Mouse (Mus musculus): Measurements from ENCODE around the gene Fnbp1. TPM values are rescaled to one million over a fixed set of nuclear protein-coding genes. Genes with fewer than 3 reads are reported as not detected.

Fnbp1 gene
- polyA plus RNA-seq, 1 experiment from 2014 or later = 34.6 TPM

GRCm38 (mm10) chr2:31026642-31027041 is 115.2 kb downstream of the Fnbp1 start:
- WGBS = 52% methylated on average over 8 of the region's 8 CpGs

GRCm38 (mm10) chr2:31025458-31025857 is 116.3 kb downstream of the Fnbp1 start:
- no peak overlapping the region for H3K4me3 ChIP-seq (replicated peaks; ENCODE audit: low read length)
- no peaks in the 10 kb centered on the region for H3K36me3 ChIP-seq (ENCODE audit: control insufficient read depth, insufficient read depth, low read length)
- H3K9me3 ChIP-seq (replicated peaks; ENCODE audit: control insufficient read depth, low read length) = no peaks in the 10 kb centered on the region
- H3K4me2 ChIP-seq (ENCODE audit: low read depth, low read length) = no peak overlapping the region
- H3K4me1 ChIP-seq (ENCODE audit: control insufficient read depth, insufficient read depth, low read length) = 0 out of 2 replicates have a peak, but pooled peaks cover 2% of the 10 kb centered on the region
- ATAC-seq (ENCODE audit: insufficient read depth, low FRiP score) = no peak
- 74% methylated on average over 3 of the region's 3 CpGs for WGBS
- H3K27me3 ChIP-seq (ENCODE audit: control insufficient read depth, insufficient read depth, low read length) = no peaks in the 10 kb centered on the region
- no peak overlapping the region for H3K9ac ChIP-seq (ENCODE audit: low read length)
- H3K27ac ChIP-seq (ENCODE audit: low read length) = no peak overlapping the region

More at GRCm38 (mm10) chr2:31026642-31027041, 115.2 kb downstream of the Fnbp1 start:
- H3K27me3 ChIP-seq (ENCODE audit: control insufficient read depth, insufficient read depth, low read length) = no peaks in the 10 kb centered on the region
- H3K4me2 ChIP-seq (ENCODE audit: low read depth, low read length) = no peak overlapping the region
- no peaks in the 10 kb centered on the region for H3K36me3 ChIP-seq (ENCODE audit: control insufficient read depth, insufficient read depth, low read length)
- no peak overlapping the region for H3K4me3 ChIP-seq (replicated peaks; ENCODE audit: low read length)
- H3K9me3 ChIP-seq (replicated peaks; ENCODE audit: control insufficient read depth, low read length) = no peaks in the 10 kb centered on the region
- 0 out of 2 replicates have a peak, but pooled peaks cover 2% of the 10 kb centered on the region for H3K4me1 ChIP-seq (ENCODE audit: control insufficient read depth, insufficient read depth, low read length)
- H3K27ac ChIP-seq (ENCODE audit: low read length) = peak overlapping the region; percentile 72
- H3K9ac ChIP-seq (ENCODE audit: low read length) = 0 out of 2 replicates have a peak overlapping the region, but pooled peaks have one; percentile 21
- no peak for ATAC-seq (ENCODE audit: insufficient read depth, low FRiP score)

- no peaks in the 10 kb centered on the region for H3K36me3 ChIP-seq (ENCODE audit: control insufficient read depth, insufficient read depth, low read length)
- no peak overlapping the region for H3K4me3 ChIP-seq (replicated peaks; ENCODE audit: low read length)
- H3K4me2 ChIP-seq (ENCODE audit: low read depth, low read length) = no peak overlapping the region
- H3K4me1 ChIP-seq (ENCODE audit: control insufficient read depth, insufficient read depth, low read length) = 0 out of 2 replicates have a peak, but pooled peaks cover 2% of the 10 kb centered on the region
- H3K27ac ChIP-seq (ENCODE audit: low read length) = no peak overlapping the region
- H3K27me3 ChIP-seq (ENCODE audit: control insufficient read depth, insufficient read depth, low read length) = no peaks in the 10 kb centered on the region
- no peak overlapping the region for H3K9ac ChIP-seq (ENCODE audit: low read length)
- 29% methylated on average over 5 of the region's 5 CpGs for WGBS
- ATAC-seq (ENCODE audit: insufficient read depth, low FRiP score) = no peak
- no peaks in the 10 kb centered on the region for H3K9me3 ChIP-seq (replicated peaks; ENCODE audit: control insufficient read depth, low read length)
Observed at GRCm38 (mm10) chr2:31024618-31025370, 117.0 kb downstream of the Fnbp1 start.

- Histone ChIP-seq H3K4me1 (ENCODE audit: control insufficient read depth, insufficient read depth, low read length) (0 out of 2 replicates have a peak, but pooled peaks cover 2% of the 10 kb centered on the region), H3K27ac (ENCODE audit: low read length) (no peak overlapping the region), H3K9me3 (replicated peaks; ENCODE audit: control insufficient read depth, low read length) (no peaks in the 10 kb centered on the region), H3K4me2 (ENCODE audit: low read depth, low read length) (no peak overlapping the region), H3K9ac (ENCODE audit: low read length) (no peak overlapping the region), H3K27me3 (ENCODE audit: control insufficient read depth, insufficient read depth, low read length) (no peaks in the 10 kb centered on the region), H3K4me3 (replicated peaks; ENCODE audit: low read length) (no peak overlapping the region), H3K36me3 (ENCODE audit: control insufficient read depth, insufficient read depth, low read length) (no peaks in the 10 kb centered on the region)
- no peak for ATAC-seq (ENCODE audit: insufficient read depth, low FRiP score)
- 77% methylated on average over 5 of the region's 5 CpGs for WGBS
Observed at GRCm38 (mm10) chr2:31023940-31024339, 117.9 kb downstream of the Fnbp1 start.

- no peak overlapping the region for H3K27ac ChIP-seq (ENCODE audit: low read length)
- no peaks in the 10 kb centered on the region for H3K4me1 ChIP-seq (ENCODE audit: control insufficient read depth, insufficient read depth, low read length)
- no peaks in the 10 kb centered on the region for H3K9me3 ChIP-seq (replicated peaks; ENCODE audit: control insufficient read depth, low read length)
- 0 out of 2 replicates have a peak, but pooled peaks cover 11% of the 10 kb centered on the region for H3K36me3 ChIP-seq (ENCODE audit: control insufficient read depth, insufficient read depth, low read length)
- no peaks in the 10 kb centered on the region for H3K27me3 ChIP-seq (ENCODE audit: control insufficient read depth, insufficient read depth, low read length)
- H3K4me3 ChIP-seq (replicated peaks; ENCODE audit: low read length) = no peak overlapping the region
- no peak for ATAC-seq (ENCODE audit: insufficient read depth, low FRiP score)
- H3K9ac ChIP-seq (ENCODE audit: low read length) = no peak overlapping the region
- 77% methylated on average over 2 of the region's 2 CpGs for WGBS
- H3K4me2 ChIP-seq (ENCODE audit: low read depth, low read length) = no peak overlapping the region
Observed at GRCm38 (mm10) chr2:31020202-31020601, 121.6 kb downstream of the Fnbp1 start.

- no peaks in the 10 kb centered on the region for H3K4me1 ChIP-seq (ENCODE audit: control insufficient read depth, insufficient read depth, low read length)
- no peaks in the 10 kb centered on the region for H3K9me3 ChIP-seq (replicated peaks; ENCODE audit: control insufficient read depth, low read length)
- 0 out of 2 replicates have a peak, but pooled peaks cover 11% of the 10 kb centered on the region for H3K36me3 ChIP-seq (ENCODE audit: control insufficient read depth, insufficient read depth, low read length)
- no peak; the same call in 1 of the 2 replicates for ATAC-seq (ENCODE audit: insufficient read depth, low FRiP score)
- no peaks in the 10 kb centered on the region for H3K27me3 ChIP-seq (ENCODE audit: control insufficient read depth, insufficient read depth, low read length)
- 79% methylated on average over 8 of the region's 8 CpGs for WGBS
- H3K27ac ChIP-seq (ENCODE audit: low read length) = no peak overlapping the region
- no peak overlapping the region for H3K4me2 ChIP-seq (ENCODE audit: low read depth, low read length)
- no peak overlapping the region for H3K4me3 ChIP-seq (replicated peaks; ENCODE audit: low read length)
- no peak overlapping the region for H3K9ac ChIP-seq (ENCODE audit: low read length)
Observed at GRCm38 (mm10) chr2:31019011-31019410, 122.8 kb downstream of the Fnbp1 start.

- Histone ChIP-seq H3K27me3 (ENCODE audit: control insufficient read depth, insufficient read depth, low read length) (no peaks in the 10 kb centered on the region), H3K36me3 (ENCODE audit: control insufficient read depth, insufficient read depth, low read length) (0 out of 2 replicates have a peak, but pooled peaks cover 11% of the 10 kb centered on the region), H3K9ac (ENCODE audit: low read length) (no peak overlapping the region), H3K27ac (ENCODE audit: low read length) (no peak overlapping the region), H3K4me1 (ENCODE audit: control insufficient read depth, insufficient read depth, low read length) (no peaks in the 10 kb centered on the region), H3K9me3 (replicated peaks; ENCODE audit: control insufficient read depth, low read length) (no peaks in the 10 kb centered on the region), H3K4me3 (replicated peaks; ENCODE audit: low read length) (no peak overlapping the region), H3K4me2 (ENCODE audit: low read depth, low read length) (no peak overlapping the region)
- no peak for ATAC-seq (ENCODE audit: insufficient read depth, low FRiP score)
- WGBS = 79% methylated on average over 8 of the region's 8 CpGs
Observed at GRCm38 (mm10) chr2:31018519-31018918, 123.3 kb downstream of the Fnbp1 start.

GRCm38 (mm10) chr2:31017625-31018317 is 124.0 kb downstream of the Fnbp1 start:
- Histone ChIP-seq H3K9ac (ENCODE audit: low read length) (no peak overlapping the region), H3K36me3 (ENCODE audit: control insufficient read depth, insufficient read depth, low read length) (0 out of 2 replicates have a peak, but pooled peaks cover 11% of the 10 kb centered on the region), H3K4me3 (replicated peaks; ENCODE audit: low read length) (no peak overlapping the region), H3K4me1 (ENCODE audit: control insufficient read depth, insufficient read depth, low read length) (no peaks in the 10 kb centered on the region), H3K27ac (ENCODE audit: low read length) (no peak overlapping the region), H3K9me3 (replicated peaks; ENCODE audit: control insufficient read depth, low read length) (no peaks in the 10 kb centered on the region), H3K27me3 (ENCODE audit: control insufficient read depth, insufficient read depth, low read length) (no peaks in the 10 kb centered on the region), H3K4me2 (ENCODE audit: low read depth, low read length) (no peak overlapping the region)
- WGBS = 90% methylated on average over 18 of the region's 18 CpGs
- no peak for ATAC-seq (ENCODE audit: insufficient read depth, low FRiP score)

All from stomach, embryonic 16.5 days (tissue).